Mouse (Mus musculus) bone marrow macrophage, adult 2 months (primary cell): ENCODE data around the gene Lsm7. TPM values are rescaled to one million over a fixed set of nuclear protein-coding genes. Genes with fewer than 3 reads are reported as not detected.

Source experiments
- H3K27ac ChIP-seq: 2 replicates; pipeline ENCODE4 v1.5.1; 2012; ENCODE audit warnings: low read depth, low read length; ENCODE audit not compliant: insufficient read depth
- H3K4me1 ChIP-seq: 2 replicates; pipeline ENCODE4 v1.6.1; 2012; ENCODE audit warnings: low read length; ENCODE audit not compliant: control insufficient read depth, insufficient read depth
- H3K4me3 ChIP-seq: 2 replicates; pipeline ENCODE4 v1.5.1; 2012; ENCODE audit warnings: mild to moderate bottlenecking, low read length, moderate library complexity; ENCODE audit not compliant: insufficient read depth
- CTCF ChIP-seq: IDR thresholded peaks from 2 replicates; pipeline ENCODE4 v1.5.1; 2012; ENCODE audit warnings: low read depth, mild to moderate bottlenecking, low read length, moderate library complexity
- POLR2A ChIP-seq: IDR thresholded peaks from 2 replicates; pipeline ENCODE4 v1.6.1; 2012; ENCODE audit warnings: mild to moderate bottlenecking, low read depth, low read length, borderline replicate concordance
- polyA plus RNA-seq: library from polyadenylated mRNA; stranded (reverse); fragments of >200 nt; gene quantifications from 2 replicates; pipeline ENCODE4 v1.2.4, GENCODE M21; 2012; ENCODE audit not compliant: missing spikeins, insufficient read depth, insufficient read length

Lsm7 gene
- polyA plus RNA-seq, 1 experiment, result 49.7 TPM

DNA sequence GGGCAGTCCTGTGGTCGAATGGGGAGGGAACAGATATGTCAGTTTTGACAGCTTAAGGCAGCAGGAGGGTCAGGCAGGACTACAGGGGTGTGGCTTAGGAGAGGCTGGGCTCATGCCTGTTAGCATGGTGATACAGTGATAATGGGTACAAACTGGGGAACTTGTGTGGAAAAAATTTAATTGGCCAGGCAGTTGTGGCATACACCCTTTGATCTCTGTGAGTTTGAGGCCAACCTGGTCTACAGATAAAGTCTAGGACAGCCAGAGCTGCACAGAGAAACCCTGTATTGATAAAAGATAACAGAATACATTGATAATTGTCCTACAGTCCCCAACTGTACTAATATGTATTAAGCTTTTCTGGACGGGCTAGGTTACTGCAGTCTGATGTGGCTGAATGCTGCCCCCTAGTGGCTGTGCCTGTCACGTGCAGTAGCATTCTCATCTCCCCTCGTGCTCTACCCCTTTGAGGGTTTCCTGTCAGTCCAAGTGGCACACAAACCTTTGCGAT, 25.2 kb upstream of the Lsm7 start:
- no peak for TF ChIP-seq POLR2A
- peak; percentile 86 for TF ChIP-seq CTCF
- Histone ChIP-seq H3K4me3 (no peak overlapping the region), H3K4me1 (peaks cover 13% of the 10 kb centered on the region), H3K27ac (no peak overlapping the region)

DNA sequence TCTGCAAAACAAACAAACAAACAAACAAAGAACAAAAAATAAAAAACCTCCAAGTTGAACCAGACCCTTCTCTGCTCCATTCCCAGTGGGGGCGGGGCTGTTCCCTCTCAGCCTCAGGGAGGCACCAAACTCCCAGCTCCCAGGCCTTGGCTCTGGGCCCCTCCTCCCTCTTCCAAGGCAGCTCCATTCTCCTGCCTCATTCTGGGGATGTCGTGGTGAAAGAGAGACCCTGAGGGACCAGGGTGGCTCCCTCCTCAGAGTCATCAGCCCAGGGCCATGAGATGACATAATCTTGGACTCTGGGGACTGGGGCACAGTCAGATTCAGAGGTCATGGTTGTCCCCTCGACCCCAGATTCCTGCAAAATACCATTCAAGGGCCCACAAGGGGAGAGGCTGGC, 21.6 kb upstream of the Lsm7 start:
- TF ChIP-seq CTCF (no peak), POLR2A (no peak)
- Histone ChIP-seq H3K4me1 (peaks cover 13% of the 10 kb centered on the region), H3K4me3 (no peak overlapping the region), H3K27ac (no peak overlapping the region)

DNA sequence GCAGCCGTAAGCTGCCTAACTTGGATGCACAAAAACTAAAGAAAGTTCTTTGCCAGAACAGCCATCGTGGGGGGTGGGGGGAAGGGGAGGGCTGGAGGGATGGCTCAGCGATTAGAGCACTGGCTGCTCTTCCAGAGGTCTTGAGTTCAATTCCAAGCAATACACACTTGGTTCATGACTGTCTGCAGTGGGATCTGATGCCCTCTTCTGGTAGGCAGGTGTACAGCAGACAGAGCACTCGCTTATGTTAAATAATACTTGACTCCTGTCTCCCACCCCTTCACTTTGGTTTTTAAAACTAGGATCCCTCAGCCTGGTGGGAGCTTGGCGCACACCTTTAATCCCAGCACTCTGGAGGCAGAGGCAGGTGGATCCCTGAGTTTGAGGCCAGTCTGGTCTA, 21.0 kb upstream of the Lsm7 start:
- TF ChIP-seq CTCF (peak; percentile 59), POLR2A (no peak)
- no peak overlapping the region for H3K27ac ChIP-seq

DNA sequence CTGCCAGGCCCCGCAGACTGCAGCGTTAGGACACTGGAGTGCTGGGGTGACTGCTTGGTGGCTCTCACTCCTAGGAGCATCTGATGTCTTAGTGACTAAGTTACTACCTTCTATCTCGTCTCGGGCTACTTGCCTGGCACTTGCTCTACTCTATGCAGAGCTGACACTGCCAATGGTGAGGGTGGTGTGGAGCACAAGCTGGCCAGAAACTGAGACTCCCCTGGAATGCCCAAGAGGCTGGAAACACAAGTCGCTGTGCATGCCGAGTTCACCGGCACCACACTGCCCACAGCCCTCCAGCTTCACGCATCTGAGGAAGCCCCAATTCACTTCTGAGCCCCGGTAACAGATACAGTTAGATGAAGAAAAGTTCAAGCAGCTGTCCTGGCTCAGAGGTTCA, 19.0 kb upstream of the Lsm7 start:
- TF ChIP-seq CTCF, result no peak
- TF ChIP-seq POLR2A, result no peak
- H3K27ac ChIP-seq, result no peak overlapping the region
- no peak overlapping the region for H3K4me3 ChIP-seq
- H3K4me1 ChIP-seq, result peaks cover 13% of the 10 kb centered on the region

More for the DNA sequence above, 21.0 kb upstream of the Lsm7 start:
- peaks cover 13% of the 10 kb centered on the region for H3K4me1 ChIP-seq
- H3K4me3 ChIP-seq, result no peak overlapping the region

DNA sequence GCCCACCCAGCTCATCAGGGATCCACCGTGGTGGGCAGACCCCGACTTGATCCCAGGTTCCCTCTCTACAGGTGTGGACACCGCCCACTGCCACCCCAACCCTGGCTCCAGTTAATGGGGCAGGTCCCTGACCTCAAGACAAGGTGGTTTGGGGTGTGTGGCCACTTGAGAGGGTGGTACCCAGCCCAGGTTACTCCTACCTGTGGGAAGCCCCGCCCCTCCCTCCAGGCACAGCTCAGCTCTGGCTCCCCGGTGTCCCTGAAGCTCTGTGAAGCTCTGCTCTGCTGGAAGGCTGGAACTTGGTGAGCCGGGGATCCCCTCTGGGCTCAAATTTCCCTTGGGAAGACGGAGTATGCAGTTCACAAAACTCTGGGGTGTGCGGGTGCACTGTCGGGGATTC, 16.6 kb upstream of the Lsm7 start, which contains the start of gene Tmprss9:
Gene Tmprss9, plus strand, starts transcription at position 268 of the 400 bp plus-strand sequence.
- Histone ChIP-seq H3K27ac (no peak within 1 kb of the TSS), H3K4me3 (no peak within 1 kb of the TSS), H3K4me1 (no peaks in the 10 kb centered on the region)
- no peak for TF ChIP-seq CTCF
- no peak for TF ChIP-seq POLR2A

DNA sequence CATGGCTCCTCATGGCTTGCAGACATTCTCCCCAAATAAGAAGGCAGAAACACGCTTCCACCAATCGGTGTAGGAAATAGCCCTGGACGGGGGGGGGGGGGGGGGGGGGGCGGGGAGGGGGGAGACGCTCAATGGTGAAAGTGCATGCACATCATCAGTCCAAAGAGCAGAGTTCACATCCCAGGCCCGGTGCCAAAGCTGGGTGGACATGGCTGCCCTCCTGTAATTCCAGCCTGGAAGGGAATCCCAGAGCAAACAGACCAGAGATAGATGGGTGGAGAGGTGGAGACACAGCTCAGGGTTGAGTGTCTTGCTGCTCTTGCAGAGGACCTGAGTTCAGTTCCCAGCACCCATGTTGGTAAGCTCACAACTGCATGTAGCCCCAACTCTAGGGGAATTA, 16.0 kb upstream of the Lsm7 start:
- no peak overlapping the region for H3K27ac ChIP-seq
- H3K4me3 ChIP-seq, result no peak overlapping the region
- no peak for TF ChIP-seq POLR2A
- H3K4me1 ChIP-seq, result no peaks in the 10 kb centered on the region

DNA sequence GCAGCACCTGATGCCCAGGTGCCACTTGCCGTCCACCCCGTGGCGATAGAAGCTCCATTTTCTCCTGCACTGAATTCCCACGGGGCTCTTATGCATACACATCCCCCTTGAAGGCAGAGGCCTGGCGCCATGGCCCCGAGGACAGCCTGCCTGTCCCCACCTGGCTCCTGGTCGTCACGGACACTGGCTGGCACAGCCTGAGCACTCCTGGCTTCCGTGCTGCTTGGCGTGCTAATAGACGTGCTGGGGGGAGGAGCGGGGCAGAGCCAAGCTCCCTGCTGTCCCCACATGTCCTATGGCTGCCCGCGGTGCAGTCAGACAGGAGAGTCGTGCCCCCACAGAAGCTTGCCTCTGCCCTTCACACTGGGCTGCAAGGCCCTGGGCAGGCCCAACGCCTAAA, 9.4 kb upstream of the Lsm7 start:
- Histone ChIP-seq H3K4me3 (no peak overlapping the region), H3K4me1 (no peaks in the 10 kb centered on the region), H3K27ac (no peak overlapping the region)
- TF ChIP-seq CTCF, result no peak
- no peak for TF ChIP-seq POLR2A

DNA sequence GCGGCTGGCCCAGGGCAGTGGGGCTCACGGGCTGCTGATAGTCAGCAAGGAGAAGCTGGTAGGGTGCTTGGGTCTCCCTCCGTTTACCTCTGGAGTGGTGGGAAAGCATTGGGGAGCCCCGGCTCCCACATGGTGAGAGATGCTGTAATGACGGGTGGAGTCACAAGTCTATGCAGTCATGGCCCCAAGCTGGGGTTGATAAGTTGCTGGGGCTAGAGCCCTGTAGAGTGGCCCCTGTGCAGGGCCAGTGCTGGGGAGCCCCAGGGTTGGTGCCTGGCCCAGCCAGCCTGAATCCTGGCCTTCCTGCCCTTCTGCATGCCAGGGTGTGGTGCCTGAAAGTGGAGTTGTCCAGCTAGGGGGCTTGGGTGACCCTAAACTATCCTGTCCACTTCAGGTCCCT, 7.3 kb upstream of the Lsm7 start:
- Histone ChIP-seq H3K27ac (no peak overlapping the region), H3K4me3 (no peak overlapping the region), H3K4me1 (peaks cover 2% of the 10 kb centered on the region)
- TF ChIP-seq POLR2A (no peak), CTCF (no peak)

DNA sequence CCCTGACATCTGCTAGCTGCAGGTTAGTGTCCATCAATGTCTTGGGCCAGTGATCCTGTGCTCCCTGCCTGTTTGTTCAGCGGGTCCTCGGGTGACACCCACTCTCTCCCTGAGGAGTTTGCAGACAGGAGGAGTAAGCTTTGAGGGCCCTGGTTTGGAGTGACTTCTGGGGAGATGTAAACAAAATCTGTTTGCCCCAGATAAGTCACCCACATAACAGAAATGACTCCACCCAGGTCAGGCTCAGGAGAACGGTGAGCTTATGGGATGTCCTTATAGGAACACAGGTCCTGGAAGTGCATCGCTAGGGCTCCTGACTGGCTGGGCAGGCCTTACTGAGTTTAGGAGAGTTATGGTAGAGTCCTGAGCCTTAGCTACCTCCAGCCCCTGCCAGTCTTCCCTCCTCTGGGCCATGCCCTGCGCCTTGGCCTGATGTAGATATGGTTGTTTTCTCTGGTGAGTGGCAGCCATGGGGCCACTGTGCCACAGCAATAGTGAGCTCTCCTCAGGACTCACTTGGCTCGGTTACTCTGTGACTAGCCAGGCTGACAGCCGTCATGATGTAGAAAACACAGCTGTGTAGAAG, 3.4 kb upstream of the Lsm7 start:
- Histone ChIP-seq H3K27ac (no peak overlapping the region), H3K4me1 (peaks cover 11% of the 10 kb centered on the region), H3K4me3 (no peak overlapping the region)
- TF ChIP-seq POLR2A (no peak), CTCF (no peak)

DNA sequence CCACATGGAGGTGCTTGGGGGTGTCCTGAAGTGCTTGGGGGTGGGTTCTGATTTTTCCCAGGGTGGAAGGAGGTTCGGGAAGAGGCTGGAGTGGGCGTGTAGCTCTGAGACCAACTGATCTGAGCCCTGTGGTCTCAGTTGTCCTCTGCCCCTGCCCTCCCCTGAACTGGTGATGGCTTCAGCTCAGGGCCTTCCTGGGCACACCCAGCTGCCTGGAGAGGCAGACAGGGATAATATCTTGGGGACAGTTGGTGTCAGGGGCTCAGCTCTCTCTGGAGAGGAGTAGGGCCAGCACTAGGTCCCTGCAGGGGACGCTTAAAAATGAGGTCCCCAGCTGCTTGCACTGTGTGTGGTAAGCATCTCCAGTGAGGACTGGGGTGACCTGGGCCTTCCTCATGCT, 2.8 kb upstream of the Lsm7 start:
- TF ChIP-seq POLR2A (no peak), CTCF (no peak)
- peaks cover 11% of the 10 kb centered on the region for H3K4me1 ChIP-seq
- H3K4me3 ChIP-seq, result no peak overlapping the region
- no peak overlapping the region for H3K27ac ChIP-seq
